Mouse (Mus musculus) kidney, embryonic 15.5 days (tissue): ENCODE results near the gene Otog. TPM values are rescaled to one million over a fixed set of nuclear protein-coding genes. Genes with fewer than 3 reads are reported as not detected.

ENCODE experiments used
- ATAC-seq: fragments of 200-750 bp; cut with Nextera tagmentation; replicated peaks from 2 replicates; pipeline ENCODE4 v1.8.0; 2017; ENCODE audit warnings: moderate TSS enrichment; ENCODE audit not compliant: low FRiP score
- H3K27ac ChIP-seq: fragments of 300-500 bp; sonication (generic); 2 replicates; pipeline ENCODE4 v1.5.1; 2015; ENCODE audit warnings: mild to moderate bottlenecking, inconsistent platforms
- H3K27me3 ChIP-seq: fragments of 300-500 bp; sonication (generic); 2 replicates; pipeline ENCODE4 v1.6.1; 2015; ENCODE audit warnings: inconsistent platforms
- H3K36me3 ChIP-seq: fragments of 300-500 bp; sonication (generic); 2 replicates; pipeline ENCODE4 v1.6.1; 2015; ENCODE audit warnings: inconsistent platforms
- H3K4me1 ChIP-seq: fragments of 300-500 bp; sonication (generic); 2 replicates; pipeline ENCODE4 v1.6.1; 2015; ENCODE audit warnings: inconsistent platforms
- H3K4me2 ChIP-seq: fragments of 300-500 bp; sonication (generic); 2 replicates; pipeline ENCODE4 v1.6.1; 2015; ENCODE audit warnings: moderate library complexity, mild to moderate bottlenecking, inconsistent platforms
- H3K4me3 ChIP-seq: fragments of 300-500 bp; sonication (generic); replicated peaks from 2 replicates; pipeline ENCODE4 v1.5.1; 2015; ENCODE audit warnings: mild to moderate bottlenecking, inconsistent platforms
- H3K9ac ChIP-seq: fragments of 300-500 bp; sonication (generic); 2 replicates; pipeline ENCODE4 v1.6.1; 2015; ENCODE audit warnings: mild to moderate bottlenecking, inconsistent platforms
- H3K9me3 ChIP-seq: fragments of 300-500 bp; sonication (generic); replicated peaks from 2 replicates; pipeline ENCODE4 v1.6.1; 2016; ENCODE audit warnings: inconsistent platforms
- WGBS: fragments of 180-500 bp; shearing (Covaris S2); methylation state at CpG from one replicate; pipeline ENCODE4 v1.1.7; 2015; ENCODE audit warnings: mixed read lengths; 5-methylcytosine and 5-hydroxymethylcytosine counted together
- polyA plus RNA-seq: library from polyadenylated mRNA; unstranded; fragments of >200 nt; fragmentation: Nextera tagmentation; extraction: Ambion mirVana; gene quantifications from 2 replicates; pipeline ENCODE4 v1.2.1, GENCODE M21; 2015

Gene Otog
- polyA plus RNA-seq, 1 experiment from 2014 or later = 0.04 TPM

GRCm38 (mm10) chr7:46226936-46227335 lies 13.9 kb upstream of the Otog start:
- Histone ChIP-seq H3K27ac (no peak overlapping the region), H3K9ac (no peak overlapping the region), H3K36me3 (no peaks in the 10 kb centered on the region; the same call in 1 of the 2 replicates), H3K9me3 (no peaks in the 10 kb centered on the region), H3K4me3 (no peak overlapping the region), H3K27me3 (0 out of 2 replicates have a peak, but pooled peaks cover 3% of the 10 kb centered on the region), H3K4me1 (no peaks in the 10 kb centered on the region), H3K4me2 (no peak overlapping the region)
- 76% methylated on average over 4 of the region's 4 CpGs for WGBS
- ATAC-seq = no peak

- ATAC-seq = 0 out of 2 replicates have a peak, but pooled peaks have one; percentile 19
- Histone ChIP-seq H3K4me2 (peak overlapping the region; percentile 35), H3K27me3 (no peaks in the 10 kb centered on the region), H3K36me3 (no peaks in the 10 kb centered on the region), H3K27ac (peak overlapping the region; percentile 54; the same call in 1 of the 2 replicates), H3K4me3 (0 out of 2 replicates have a peak overlapping the region, but pooled peaks have one; percentile 5), H3K4me1 (peaks cover 39% of the 10 kb centered on the region), H3K9me3 (no peaks in the 10 kb centered on the region), H3K9ac (no peak overlapping the region)
- 81% methylated on average over 18 of the region's 18 CpGs for WGBS
Observed at GRCm38 (mm10) chr7:46235948-46236347, 4.8 kb upstream of the Otog start.

GRCm38 (mm10) chr7:46236363-46236762 lies 4.4 kb upstream of the Otog start:
- peak overlapping the region; percentile 5; the same call in 1 of the 2 replicates for H3K4me3 ChIP-seq
- H3K9ac ChIP-seq = no peak overlapping the region
- H3K4me1 ChIP-seq = peaks cover 39% of the 10 kb centered on the region
- H3K4me2 ChIP-seq = peak overlapping the region; percentile 35
- H3K9me3 ChIP-seq = no peaks in the 10 kb centered on the region
- ATAC-seq = 0 out of 2 replicates have a peak, but pooled peaks have one; percentile 47
- H3K27me3 ChIP-seq = no peaks in the 10 kb centered on the region
- WGBS = 81% methylated on average over 15 of the region's 15 CpGs
- H3K27ac ChIP-seq = peak overlapping the region; percentile 54
- no peaks in the 10 kb centered on the region for H3K36me3 ChIP-seq

- Histone ChIP-seq H3K27ac (peak overlapping the region; percentile 54), H3K4me1 (peaks cover 39% of the 10 kb centered on the region), H3K36me3 (no peaks in the 10 kb centered on the region), H3K9ac (no peak overlapping the region), H3K4me3 (peak overlapping the region; percentile 17), H3K4me2 (peak overlapping the region; percentile 35), H3K27me3 (no peaks in the 10 kb centered on the region), H3K9me3 (no peaks in the 10 kb centered on the region)
- 40% methylated on average over 7 of the region's 7 CpGs for WGBS
- ATAC-seq = 0 out of 2 replicates have a peak, but pooled peaks have one; percentile 28
Observed at GRCm38 (mm10) chr7:46237192-46237591, 3.6 kb upstream of the Otog start.

- Histone ChIP-seq H3K9me3 (no peaks in the 10 kb centered on the region), H3K4me3 (peak within 1 kb of the TSS; percentile 17), H3K36me3 (no peaks in the 10 kb centered on the region), H3K4me2 (peak within 1 kb of the TSS; percentile 35), H3K27ac (peak within 1 kb of the TSS; percentile 54), H3K4me1 (peaks cover 39% of the 10 kb centered on the region), H3K9ac (0 out of 2 replicates have a peak within 1 kb of the TSS, but pooled peaks have one; percentile 10), H3K27me3 (no peaks in the 10 kb centered on the region)
- ATAC-seq = peak; percentile 59; the same call in 1 of the 2 replicates
- WGBS = 16% methylated on average over 10 of the region's 10 CpGs
Observed at GRCm38 (mm10) chr7:46238346-46238745, 2.4 kb upstream of the Otog start, which contains the start of gene Ush1c. Gene Ush1c, minus strand, starts transcription at chr7:46238503.

- 86% methylated on average over 4 of the region's 4 CpGs for WGBS
- Histone ChIP-seq H3K36me3 (no peaks in the 10 kb centered on the region), H3K27ac (no peak overlapping the region), H3K9me3 (no peaks in the 10 kb centered on the region), H3K4me3 (no peak overlapping the region), H3K9ac (no peak overlapping the region), H3K27me3 (no peaks in the 10 kb centered on the region), H3K4me1 (peaks cover 39% of the 10 kb centered on the region), H3K4me2 (no peak overlapping the region)
- ATAC-seq = no peak
Observed at GRCm38 (mm10) chr7:46240091-46240490, 696 bp upstream of the Otog start.

GRCm38 (mm10) chr7:46246876-46247275 lies 6.1 kb downstream of the Otog start:
- Histone ChIP-seq H3K4me3 (no peak overlapping the region), H3K9me3 (no peaks in the 10 kb centered on the region), H3K9ac (no peak overlapping the region), H3K36me3 (no peaks in the 10 kb centered on the region), H3K27ac (no peak overlapping the region), H3K27me3 (no peaks in the 10 kb centered on the region), H3K4me1 (no peaks in the 10 kb centered on the region), H3K4me2 (no peak overlapping the region)
- no peak for ATAC-seq

GRCm38 (mm10) chr7:46247606-46248005 lies 6.8 kb downstream of the Otog start:
- H3K27me3 ChIP-seq = no peaks in the 10 kb centered on the region
- 85% methylated on average over 3 of the region's 3 CpGs for WGBS
- H3K27ac ChIP-seq = no peak overlapping the region
- no peak overlapping the region for H3K4me3 ChIP-seq
- H3K9me3 ChIP-seq = no peaks in the 10 kb centered on the region
- no peak for ATAC-seq
- no peaks in the 10 kb centered on the region for H3K36me3 ChIP-seq
- no peak overlapping the region for H3K4me2 ChIP-seq
- H3K4me1 ChIP-seq = no peaks in the 10 kb centered on the region
- no peak overlapping the region for H3K9ac ChIP-seq

- no peak for ATAC-seq
- H3K27me3 ChIP-seq = no peaks in the 10 kb centered on the region
- no peak overlapping the region for H3K4me2 ChIP-seq
- H3K4me1 ChIP-seq = peaks cover 6% of the 10 kb centered on the region; the same call in 1 of the 2 replicates
- H3K36me3 ChIP-seq = no peaks in the 10 kb centered on the region
- H3K9ac ChIP-seq = no peak overlapping the region
- WGBS = 93% methylated on average over 4 of the region's 4 CpGs
- no peak overlapping the region for H3K27ac ChIP-seq
- no peak overlapping the region for H3K4me3 ChIP-seq
- H3K9me3 ChIP-seq = no peaks in the 10 kb centered on the region
Observed at GRCm38 (mm10) chr7:46251841-46252240, 11.1 kb downstream of the Otog start.

GRCm38 (mm10) chr7:46276156-46276555 lies 35.4 kb downstream of the Otog start:
- Histone ChIP-seq H3K27ac (no peak overlapping the region), H3K27me3 (peaks cover 27% of the 10 kb centered on the region), H3K4me2 (no peak overlapping the region), H3K9ac (no peak overlapping the region), H3K9me3 (no peaks in the 10 kb centered on the region), H3K4me1 (no peaks in the 10 kb centered on the region), H3K4me3 (no peak overlapping the region), H3K36me3 (no peaks in the 10 kb centered on the region)
- no peak for ATAC-seq
- 59% methylated on average over 5 of the region's 5 CpGs for WGBS

GRCm38 (mm10) chr7:46279946-46280345 lies 39.2 kb downstream of the Otog start:
- H3K4me1 ChIP-seq = 0 out of 2 replicates have a peak, but pooled peaks cover 6% of the 10 kb centered on the region
- H3K9me3 ChIP-seq = no peaks in the 10 kb centered on the region
- H3K4me2 ChIP-seq = no peak overlapping the region
- no peak for ATAC-seq
- no peak overlapping the region for H3K9ac ChIP-seq
- no peak overlapping the region for H3K4me3 ChIP-seq
- H3K27me3 ChIP-seq = peaks cover 49% of the 10 kb centered on the region
- no peaks in the 10 kb centered on the region for H3K36me3 ChIP-seq
- WGBS = 18% methylated on average over 6 of the region's 6 CpGs
- no peak overlapping the region for H3K27ac ChIP-seq

GRCm38 (mm10) chr7:46280896-46281295 lies 40.1 kb downstream of the Otog start:
- Histone ChIP-seq H3K4me3 (no peak overlapping the region), H3K27me3 (peaks cover 49% of the 10 kb centered on the region), H3K9me3 (no peaks in the 10 kb centered on the region), H3K36me3 (no peaks in the 10 kb centered on the region), H3K4me1 (0 out of 2 replicates have a peak, but pooled peaks cover 6% of the 10 kb centered on the region), H3K27ac (no peak overlapping the region), H3K4me2 (no peak overlapping the region), H3K9ac (no peak overlapping the region)
- ATAC-seq = no peak

- Histone ChIP-seq H3K27me3 (peaks cover 43% of the 10 kb centered on the region), H3K4me1 (0 out of 2 replicates have a peak, but pooled peaks cover 6% of the 10 kb centered on the region), H3K36me3 (no peaks in the 10 kb centered on the region), H3K27ac (no peak overlapping the region), H3K4me2 (no peak overlapping the region), H3K4me3 (no peak overlapping the region), H3K9me3 (no peaks in the 10 kb centered on the region), H3K9ac (no peak overlapping the region)
- 69% methylated on average over 7 of the region's 7 CpGs for WGBS
- no peak for ATAC-seq
Observed at GRCm38 (mm10) chr7:46282276-46282675, 41.5 kb downstream of the Otog start.
